Mouse (Mus musculus) heart, postnatal 10 days (tissue): Measurements from ENCODE around the gene Fgf22. TPM values are rescaled to one million over a fixed set of nuclear protein-coding genes. Genes with fewer than 3 reads are reported as not detected.
A peak's percentile ranks its signal among the peaks of the same experiment; 100 is the strongest.

Experiments
- DNase-seq, 2 experiments: peaks; one replicate each; pipeline ENCODE4 v3.0.0; 2021
- intact Hi-C: fragments of 180-260 bp; cut with DNase I; formaldehyde crosslinking; loops from one replicate; pipeline ENCODE4 v1.15.1; 2025
- total RNA-seq, 2 experiments: library from RNA; stranded (reverse); gene quantifications; 2 replicates each; pipeline ENCODE4 v1.2.3; 2021

Gene Fgf22
- not detected for total RNA-seq

- intact Hi-C loops: no loop called here
- DNase-seq: peak; percentile 57 to 66
Measured at GRCm38 (mm10) chr10:79754856-79755516, at the start of gene Fgf22. Gene Fgf22, plus strand, starts transcription at chr10:79755076.

GRCm38 (mm10) chr10:79705951-79706350, 48.9 kb upstream of the Fgf22 start:
- intact Hi-C loops: no loop called here
- DNase-seq: no peak

- intact Hi-C loops: no loop called here
Measured at GRCm38 (mm10) chr10:79706406-79707094, 48.3 kb upstream of the Fgf22 start.

GRCm38 (mm10) chr10:79707162-79707561, 47.7 kb upstream of the Fgf22 start:
- no peak for DNase-seq
- intact Hi-C loops: no loop called here

More at GRCm38 (mm10) chr10:79706406-79707094, 48.3 kb upstream of the Fgf22 start:
- no peak for DNase-seq

GRCm38 (mm10) chr10:79707759-79708158, 47.1 kb upstream of the Fgf22 start:
- intact Hi-C loops: no loop called here
- no peak for DNase-seq

- intact Hi-C loops: no loop called here
- DNase-seq: no peak
Measured at GRCm38 (mm10) chr10:79708668-79709067, 46.2 kb upstream of the Fgf22 start.

GRCm38 (mm10) chr10:79709307-79709706, 45.6 kb upstream of the Fgf22 start:
- intact Hi-C loops: no loop called here
- no peak for DNase-seq

GRCm38 (mm10) chr10:79712029-79712428, 42.8 kb upstream of the Fgf22 start:
- intact Hi-C loops: no loop called here
- no peak for DNase-seq

- intact Hi-C loops: no loop called here
- DNase-seq: peak; percentile 83 to 92
Measured at GRCm38 (mm10) chr10:79712499-79713126, 42.3 kb upstream of the Fgf22 start.

GRCm38 (mm10) chr10:79713163-79713562, 41.7 kb upstream of the Fgf22 start:
- no peak for DNase-seq
- intact Hi-C loops: no loop called here

GRCm38 (mm10) chr10:79714996-79715395, 39.9 kb upstream of the Fgf22 start:
- intact Hi-C loops: no loop called here
- DNase-seq: peak in 1 of 2 experiments; percentile 63

GRCm38 (mm10) chr10:79716254-79716987, 38.5 kb upstream of the Fgf22 start, which contains the start of gene Hcn2:
Gene Hcn2, plus strand, starts transcription at chr10:79716634.
- intact Hi-C loops: no loop called here
- DNase-seq: no peak

- intact Hi-C loops: no loop called here
- DNase-seq: peak in 1 of 2 experiments; percentile 42
Measured at GRCm38 (mm10) chr10:79716988-79717355, 37.9 kb upstream of the Fgf22 start.

GRCm38 (mm10) chr10:79717640-79718357, 37.1 kb upstream of the Fgf22 start:
- intact Hi-C loops: no loop called here
- peak; percentile 85 to 90 for DNase-seq

GRCm38 (mm10) chr10:79721089-79721488, 33.8 kb upstream of the Fgf22 start:
- DNase-seq: no peak
- intact Hi-C loops: no loop called here

GRCm38 (mm10) chr10:79723047-79723446, 31.8 kb upstream of the Fgf22 start:
- intact Hi-C loops: no loop called here

GRCm38 (mm10) chr10:79723692-79724091, 31.2 kb upstream of the Fgf22 start:
- peak; percentile 63 to 65 for DNase-seq
- intact Hi-C loops: no loop called here

More at GRCm38 (mm10) chr10:79723047-79723446, 31.8 kb upstream of the Fgf22 start:
- no peak for DNase-seq

- peak in 1 of 2 experiments; percentile 69 for DNase-seq
- intact Hi-C loops: no loop called here
Measured at GRCm38 (mm10) chr10:79726090-79726489, 28.8 kb upstream of the Fgf22 start.

GRCm38 (mm10) chr10:79728323-79729249, 26.3 kb upstream of the Fgf22 start:
- no peak for DNase-seq
- intact Hi-C loops: no loop called here
